Mouse (Mus musculus): ENCODE results near the gene Oxct2b.
"Not testable (repeated sequence)": the region's sequence is repeated elsewhere in the genome, so short reads cannot be mapped to it uniquely, and the experiment has no call there.

The Oxct2b gene

DNA sequence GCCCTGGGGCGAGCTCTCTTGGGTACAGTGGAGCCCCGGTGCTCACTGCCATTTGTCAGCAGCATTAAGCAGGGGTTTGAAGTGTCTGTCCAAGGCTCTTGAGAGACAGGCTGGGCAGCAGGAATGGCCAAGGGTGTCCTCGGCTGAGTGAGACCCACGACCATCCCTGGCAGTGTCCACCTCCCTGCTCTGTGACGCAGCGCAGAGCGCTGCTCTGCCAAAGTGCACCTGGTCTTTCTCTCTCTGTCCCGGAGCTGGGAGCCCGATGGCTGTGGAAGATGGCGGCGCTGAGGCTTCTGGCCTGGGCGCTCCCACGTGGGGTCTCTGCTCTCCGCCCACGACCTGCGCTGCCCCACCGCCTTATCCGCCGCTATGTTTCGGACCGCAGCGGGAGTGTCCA lies at the start of gene Oxct2b:
TSS of gene Oxct2b (plus strand) at position 256 of the 400 bp plus-strand sequence.
- DNase-seq (ENCODE audit: low spot score), result no peak

- DNase-seq (ENCODE audit: low spot score), result no peak
These were observed 47.4 kb upstream of the Oxct2b start for GRCm38 (mm10) chr4:123068646-123069045.

GRCm38 (mm10) chr4:123071266-123071966 lies 44.6 kb upstream of the Oxct2b start:
- DNase-seq (ENCODE audit: low spot score), result peak; percentile 28

DNA sequence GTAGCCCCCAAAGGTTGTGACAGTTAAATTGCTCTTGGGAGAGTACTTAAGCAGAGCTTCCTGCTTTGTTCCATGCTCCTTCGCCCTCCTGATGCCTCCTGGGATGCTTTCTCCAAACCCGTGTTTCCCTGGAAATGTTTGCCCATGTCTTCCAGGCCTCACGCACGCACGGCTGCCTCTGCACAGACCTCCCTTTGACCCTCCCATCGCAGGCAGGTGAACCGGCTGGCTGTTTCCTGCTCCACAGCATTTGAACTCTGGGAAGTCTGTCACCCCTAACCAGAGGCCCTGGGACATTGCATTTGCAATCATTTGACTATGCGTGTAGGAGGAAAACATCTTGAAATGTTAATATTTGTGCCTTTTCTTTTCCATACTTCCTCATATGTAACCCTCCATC lies 39.1 kb upstream of the Oxct2b start:
- DNase-seq (ENCODE audit: low spot score), result no peak

DNA sequence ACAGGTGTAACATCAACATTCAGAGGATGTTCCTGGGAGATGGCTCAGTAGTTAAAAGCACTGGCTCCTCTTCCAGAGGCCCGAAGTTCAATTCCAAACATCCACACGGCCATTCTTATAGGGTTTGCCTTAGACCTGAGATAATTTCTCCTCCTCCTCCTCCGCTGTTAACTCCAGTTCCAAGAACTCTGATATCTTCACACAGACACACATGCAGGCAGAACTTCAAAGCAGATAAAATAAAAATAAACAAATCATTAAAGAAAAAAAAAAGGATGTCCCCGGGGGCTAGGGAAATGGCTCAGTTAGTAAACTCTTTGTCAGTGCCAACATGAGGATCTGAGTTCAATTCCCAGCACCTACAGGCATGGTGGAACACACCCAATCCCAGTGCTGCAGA lies 37.8 kb upstream of the Oxct2b start:
- no peak for DNase-seq (ENCODE audit: low spot score)

DNA sequence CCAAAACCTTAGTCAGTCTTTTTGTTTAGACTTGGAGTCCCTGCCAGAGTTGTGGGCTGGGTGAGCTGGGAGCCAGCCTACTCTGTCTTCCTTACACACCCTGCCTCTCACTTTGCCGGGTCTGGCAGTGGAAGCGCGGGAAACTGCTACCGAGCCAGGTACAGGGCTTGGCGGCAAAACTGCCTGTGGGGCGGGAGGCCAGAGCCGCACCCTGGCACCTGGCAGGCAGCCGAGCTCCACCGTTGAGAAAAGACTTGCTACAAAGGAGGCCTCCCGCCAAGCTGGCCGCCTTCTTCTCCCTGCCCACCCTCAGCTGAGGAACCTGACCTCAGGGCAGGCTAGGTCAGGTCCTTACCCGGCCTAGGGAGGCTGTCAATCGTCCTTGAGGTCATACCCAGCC lies 35.3 kb upstream of the Oxct2b start:
- no peak for DNase-seq (ENCODE audit: low spot score)

GRCm38 (mm10) chr4:123082283-123083163 lies 33.5 kb upstream of the Oxct2b start:
- peak; percentile 66 for DNase-seq (ENCODE audit: low spot score)

DNA sequence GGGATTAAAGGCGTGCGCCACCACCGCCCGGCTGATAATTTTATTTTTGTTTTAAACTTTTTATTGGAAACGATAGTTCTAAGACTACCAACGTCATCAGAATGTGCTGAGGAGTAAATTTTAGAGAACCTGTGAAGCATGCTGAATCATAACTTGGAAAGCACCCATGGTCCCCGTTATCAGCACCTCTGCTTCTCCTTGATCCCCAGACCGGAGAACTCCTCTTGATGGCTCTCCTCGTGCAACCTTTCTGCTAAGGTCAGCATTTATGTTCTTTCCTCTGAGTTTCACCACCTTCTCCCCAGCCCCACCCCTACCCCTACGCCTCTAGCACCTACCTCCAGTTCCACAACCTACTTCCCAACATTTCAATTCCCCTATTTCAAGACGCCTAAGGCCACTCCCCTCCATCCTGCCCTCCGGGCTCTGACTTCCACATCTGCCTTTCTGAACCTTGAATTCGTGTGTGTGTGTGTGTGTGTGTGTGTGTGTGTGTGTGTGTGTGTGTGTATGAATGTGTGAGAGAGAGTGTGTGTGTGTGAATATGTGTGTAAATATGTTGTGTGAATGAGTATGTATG lies 32.7 kb upstream of the Oxct2b start:
- DNase-seq (ENCODE audit: low spot score), result no peak

- DNase-seq (ENCODE audit: low spot score), result peak; percentile 19
These were observed 30.8 kb upstream of the Oxct2b start for GRCm38 (mm10) chr4:123085290-123085689.

GRCm38 (mm10) chr4:123086381-123086780 lies 29.7 kb upstream of the Oxct2b start:
- DNase-seq (ENCODE audit: low spot score), result no peak

GRCm38 (mm10) chr4:123092621-123093020 lies 23.4 kb upstream of the Oxct2b start:
- DNase-seq (ENCODE audit: low spot score), result no peak

GRCm38 (mm10) chr4:123093064-123093776 lies 22.8 kb upstream of the Oxct2b start:
- DNase-seq (ENCODE audit: low spot score), result no peak

- DNase-seq (ENCODE audit: low spot score), result no peak
These were observed 22.2 kb upstream of the Oxct2b start for GRCm38 (mm10) chr4:123093869-123094268.

DNA sequence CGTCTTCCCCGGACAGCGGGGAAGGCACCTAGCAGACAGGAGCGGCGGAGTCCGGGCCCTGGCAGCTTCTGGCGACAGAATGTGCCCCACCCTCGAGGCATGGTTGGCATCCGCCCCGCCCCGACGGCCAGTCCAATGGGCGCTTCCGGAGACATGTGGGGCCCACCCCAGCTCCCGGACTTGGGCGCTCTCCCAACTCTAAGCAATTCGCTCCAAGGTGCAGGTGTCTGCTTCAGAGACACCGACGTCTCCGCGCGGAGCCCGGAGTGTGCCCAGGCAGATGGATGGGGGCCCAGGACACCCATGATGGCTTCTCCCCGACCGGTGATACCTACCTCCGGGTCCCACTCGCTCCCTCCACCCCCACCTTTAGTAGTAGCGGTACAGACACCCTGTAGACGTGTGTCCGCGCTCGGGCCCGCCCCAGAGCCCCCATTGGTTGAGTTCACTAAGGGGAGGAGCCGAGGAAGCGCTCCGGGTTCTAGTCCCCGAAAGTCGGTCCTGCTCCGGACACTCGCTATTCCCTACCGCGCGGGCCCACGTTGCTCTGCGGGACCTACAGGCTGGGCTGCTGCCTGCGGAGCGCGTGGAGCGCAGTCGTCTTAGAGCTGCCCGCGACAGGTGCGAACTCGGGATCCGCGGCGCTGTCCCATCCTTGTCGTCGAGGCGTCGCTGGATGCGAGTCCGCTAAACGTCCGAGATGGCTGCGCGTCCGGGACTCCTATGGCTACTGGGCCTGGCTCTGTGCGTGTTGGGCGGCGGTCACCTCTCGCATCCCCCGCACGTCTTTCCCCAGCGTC lies 11.2 kb upstream of the Oxct2b start, which contains the start of gene Bmp8b:
TSS of gene Bmp8b (plus strand) at position 515 of the 800 bp plus-strand sequence.
- no peak for DNase-seq (ENCODE audit: low spot score)

DNA sequence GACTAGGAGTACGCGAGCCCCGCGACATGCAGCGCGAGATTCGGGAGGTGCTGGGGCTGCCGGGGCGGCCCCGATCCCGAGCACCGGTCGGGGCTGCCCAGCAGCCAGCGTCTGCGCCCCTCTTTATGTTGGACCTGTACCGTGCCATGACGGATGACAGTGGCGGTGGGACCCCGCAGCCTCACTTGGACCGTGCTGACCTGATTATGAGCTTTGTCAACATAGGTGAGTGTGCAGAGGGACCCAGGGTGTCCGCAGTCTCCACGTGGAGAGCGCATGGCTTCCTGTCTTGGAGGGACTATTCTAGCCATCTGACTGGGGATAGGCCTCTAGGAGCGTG lies 10.6 kb upstream of the Oxct2b start:
- no peak for DNase-seq (ENCODE audit: low spot score)

DNA sequence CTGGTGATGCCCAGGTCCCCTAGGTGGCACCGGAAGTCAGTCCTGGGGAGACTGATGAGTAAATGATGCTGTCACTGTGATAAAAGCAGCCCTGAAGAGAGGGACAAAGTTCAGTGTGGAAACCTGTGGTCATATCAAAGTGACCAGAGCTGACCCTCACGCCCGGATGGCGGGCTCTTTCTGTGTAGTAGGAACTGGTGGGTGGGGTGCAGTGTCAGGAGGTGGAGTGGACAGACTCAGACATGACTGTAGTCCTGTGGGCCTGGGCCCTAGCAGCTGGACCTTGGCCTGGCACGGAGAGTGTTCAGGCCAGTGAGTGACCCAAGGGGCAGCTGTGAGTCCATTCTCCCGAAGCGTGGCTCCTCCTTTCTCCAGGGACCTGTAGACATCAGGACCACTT lies 10.1 kb upstream of the Oxct2b start:
- not testable (repeated sequence) for DNase-seq (ENCODE audit: low spot score)

DNA sequence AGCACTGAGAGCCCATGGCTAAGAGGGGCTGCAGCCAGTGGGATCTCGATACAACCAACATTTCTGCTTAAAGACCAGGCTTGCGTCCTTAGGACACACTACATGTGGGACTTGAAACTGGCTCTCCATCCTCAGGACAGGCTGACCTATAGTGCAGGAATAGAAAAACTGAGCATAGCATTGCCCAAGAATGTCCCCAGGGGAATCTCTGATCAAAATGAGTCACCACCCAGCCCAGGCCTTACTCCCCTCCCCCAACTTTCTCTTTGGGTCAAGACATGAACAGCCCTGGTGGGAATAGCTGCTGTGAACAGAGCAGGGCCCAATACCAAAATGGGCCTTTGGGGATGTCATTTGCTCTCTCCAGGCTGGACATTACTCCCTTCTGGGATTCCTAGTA lies 9.2 kb upstream of the Oxct2b start:
- DNase-seq (ENCODE audit: low spot score), result no peak

- DNase-seq (ENCODE audit: low spot score), result no peak
These were observed 8.0 kb upstream of the Oxct2b start for GRCm38 (mm10) chr4:123108056-123108455.

DNA sequence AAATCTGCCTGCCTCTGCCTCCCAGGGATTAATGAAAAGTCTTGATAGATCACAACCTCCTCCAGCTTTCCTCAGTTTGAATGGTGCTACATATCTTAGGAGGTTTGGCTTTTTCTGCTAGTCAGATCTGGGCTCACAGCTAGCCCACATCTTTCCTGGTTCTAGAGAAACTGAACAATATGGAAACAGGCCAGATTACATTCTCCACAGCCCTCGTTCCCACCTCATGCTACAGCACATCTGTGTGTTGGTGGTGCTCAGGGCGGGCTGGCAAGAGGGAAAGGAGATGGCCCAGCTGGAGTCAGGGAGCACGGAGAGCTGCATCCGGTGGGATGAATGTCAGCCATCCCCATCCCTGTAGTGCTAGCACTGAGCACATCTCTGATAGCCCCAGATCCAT lies 5.3 kb upstream of the Oxct2b start:
- no peak for DNase-seq (ENCODE audit: low spot score)

- DNase-seq (ENCODE audit: low spot score), result not testable (repeated sequence)
These were observed 4.6 kb upstream of the Oxct2b start for GRCm38 (mm10) chr4:123111275-123111983.

Data from T-cell, adult 2 months (primary cell).